Mouse (Mus musculus) stomach, embryonic 15.5 days (tissue): Measurements from ENCODE around the gene Gm7347. TPM values are rescaled to one million over a fixed set of nuclear protein-coding genes. Genes with fewer than 3 reads are reported as not detected.

Experiments
- polyA plus RNA-seq: library from polyadenylated mRNA; unstranded; fragments of >200 nt; fragmentation: Nextera tagmentation; extraction: Ambion mirVana; gene quantifications from 2 replicates; pipeline ENCODE4 v1.2.1, GENCODE M21; 2015

The Gm7347 gene
- polyA plus RNA-seq, 1 experiment from 2014 or later, result not detected

Other genes with a start within 250 kb of the Gm7347 start
- gene Gm21663, start 116.2 kb downstream of the Gm7347 start, polyA plus RNA-seq, result 0.05 TPM in 1 of 2 replicates, not detected in the other
- gene Gm21671, start 104.2 kb downstream of the Gm7347 start, polyA plus RNA-seq, result 0.06 TPM in 1 of 2 replicates, not detected in the other
- gene Gm21680, start 85.9 kb downstream of the Gm7347 start, polyA plus RNA-seq, result 0.08 and 0.17 TPM in 2 replicates
- 0.17 TPM in 1 of 2 replicates, not detected in the other for gene Gm21698, start 69.9 kb downstream of the Gm7347 start, polyA plus RNA-seq
- 0.12 TPM in 1 of 2 replicates, not detected in the other for gene Gm1979, start 53.8 kb downstream of the Gm7347 start, polyA plus RNA-seq
- gene Gm5862, start 35.7 kb downstream of the Gm7347 start, polyA plus RNA-seq, result not detected in 2 replicates
- 0.06 and 0.08 TPM in 2 replicates for gene Speer4a, start 19.0 kb downstream of the Gm7347 start, polyA plus RNA-seq
- gene Gm10471, start 30.7 kb upstream of the Gm7347 start, polyA plus RNA-seq, result 0.05 TPM in 1 of 2 replicates, not detected in the other
- not detected in 2 replicates for gene 5031410I06Rik, start 46.8 kb upstream of the Gm7347 start, polyA plus RNA-seq
- gene Gm10220, start 62.8 kb upstream of the Gm7347 start, polyA plus RNA-seq, result 0.08 TPM in 1 of 2 replicates, not detected in the other
- 0.05 TPM in 1 of 2 replicates, not detected in the other for gene Gm7361, start 199.1 kb upstream of the Gm7347 start, polyA plus RNA-seq